Mouse (Mus musculus) bone marrow macrophage, adult 2 months (primary cell): ENCODE data around the gene Gm10577.

Experiments used
- CTCF ChIP-seq: IDR thresholded peaks from 2 replicates; pipeline ENCODE4 v1.5.1; 2012; ENCODE audit warnings: low read depth, mild to moderate bottlenecking, low read length, moderate library complexity
- POLR2A ChIP-seq: IDR thresholded peaks from 2 replicates; pipeline ENCODE4 v1.6.1; 2012; ENCODE audit warnings: mild to moderate bottlenecking, low read depth, low read length, borderline replicate concordance

- TF ChIP-seq POLR2A: no peak
- no peak for TF ChIP-seq CTCF
These were observed 6.5 kb upstream of the Gm10577 start for GRCm38 (mm10) chr4:101026995-101027394.
